Mouse (Mus musculus): Measurements from ENCODE around the gene Rpl18.
A peak's percentile ranks its signal among the peaks of the same experiment; 100 is the strongest.

Gene Rpl18

GRCm38 (mm10) chr7:45741308-45741707 lies 26.1 kb downstream of the Rpl18 start:
- no peak for DNase-seq

GRCm38 (mm10) chr7:45741777-45742176 lies 26.5 kb downstream of the Rpl18 start:
- no peak for DNase-seq

- DNase-seq: no peak
Observed at GRCm38 (mm10) chr7:45742338-45742737, 27.1 kb downstream of the Rpl18 start.

- peak; percentile 67 for DNase-seq
Observed at GRCm38 (mm10) chr7:45744387-45744786, 29.1 kb downstream of the Rpl18 start.

GRCm38 (mm10) chr7:45746518-45746917 lies 31.3 kb downstream of the Rpl18 start:
- DNase-seq: no peak

- DNase-seq: no peak
Observed at GRCm38 (mm10) chr7:45747450-45747849, 32.2 kb downstream of the Rpl18 start.

GRCm38 (mm10) chr7:45748110-45748509 lies 32.9 kb downstream of the Rpl18 start:
- DNase-seq: peak; percentile 15

- no peak for DNase-seq
Observed at GRCm38 (mm10) chr7:45749401-45749800, 34.1 kb downstream of the Rpl18 start.

- DNase-seq: peak; percentile 30
Observed at GRCm38 (mm10) chr7:45750162-45750561, 34.9 kb downstream of the Rpl18 start.

GRCm38 (mm10) chr7:45755703-45756102 lies 40.4 kb downstream of the Rpl18 start:
- DNase-seq: no peak

GRCm38 (mm10) chr7:45759400-45759799 lies 44.1 kb downstream of the Rpl18 start:
- peak; percentile 78 for DNase-seq

GRCm38 (mm10) chr7:45760151-45760550 lies 44.9 kb downstream of the Rpl18 start:
- no peak for DNase-seq

GRCm38 (mm10) chr7:45765995-45766394 lies 50.7 kb downstream of the Rpl18 start:
- no peak for DNase-seq

- no peak for DNase-seq
Observed at GRCm38 (mm10) chr7:45766764-45767163, 51.5 kb downstream of the Rpl18 start.

- DNase-seq: no peak
Observed at GRCm38 (mm10) chr7:45767500-45767899, 52.2 kb downstream of the Rpl18 start.

All from kidney, adult 18-20 months (tissue).